Mouse (Mus musculus) hindbrain, embryonic 11.5 days (tissue): ENCODE measurements around the gene Slc35b1. TPM values are rescaled to one million over a fixed set of nuclear protein-coding genes. Genes with fewer than 3 reads are reported as not detected.

Experiments
- ATAC-seq: fragments of 200-750 bp; cut with Nextera tagmentation; 2 replicates; pipeline ENCODE4 v1.8.0; 2017; ENCODE audit warnings: mild to moderate bottlenecking, moderate TSS enrichment, moderate library complexity; ENCODE audit not compliant: low FRiP score
- DNase-seq: peaks from one replicate; pipeline ENCODE4 v3.0.0-alpha.2; 2015; ENCODE audit warnings: low spot score
- H3K27ac ChIP-seq: fragments of 300-500 bp; sonication (generic); 2 replicates; pipeline ENCODE4 v1.5.1; 2014; ENCODE audit warnings: mild to moderate bottlenecking, low read depth, low read length
- H3K27me3 ChIP-seq: fragments of 300-500 bp; sonication (generic); 2 replicates; pipeline ENCODE4 v1.6.1; 2014; ENCODE audit warnings: mild to moderate bottlenecking, low read length, moderate library complexity, mixed read lengths; ENCODE audit not compliant: control insufficient read depth, insufficient read depth
- H3K36me3 ChIP-seq: fragments of 300-500 bp; sonication (generic); 2 replicates; pipeline ENCODE4 v1.6.1; 2014; ENCODE audit warnings: mild to moderate bottlenecking, low read length, moderate library complexity, mixed read lengths; ENCODE audit not compliant: control insufficient read depth, insufficient read depth
- H3K4me1 ChIP-seq: fragments of 300-500 bp; sonication (generic); replicated peaks from 2 replicates; pipeline ENCODE4 v1.6.1; 2014; ENCODE audit warnings: low read length, mixed read lengths; ENCODE audit not compliant: control insufficient read depth, insufficient read depth
- H3K4me2 ChIP-seq: fragments of 300-500 bp; sonication (generic); replicated peaks from 2 replicates; pipeline ENCODE4 v1.6.1; 2014; ENCODE audit warnings: mild to moderate bottlenecking, low read depth, low read length
- H3K4me3 ChIP-seq: fragments of 300-500 bp; sonication (generic); 2 replicates; pipeline ENCODE4 v1.5.1; 2014; ENCODE audit warnings: low read depth, low read length
- H3K9ac ChIP-seq: fragments of 300-500 bp; sonication (generic); 2 replicates; pipeline ENCODE4 v1.6.1; 2014; ENCODE audit warnings: low read depth, low read length
- H3K9me3 ChIP-seq: fragments of 300-500 bp; sonication (generic); 2 replicates; pipeline ENCODE4 v1.6.1; 2016; ENCODE audit warnings: low read length; ENCODE audit not compliant: control insufficient read depth
- WGBS: fragments of 180-500 bp; shearing (Covaris S2); extraction: QIAGEN DNeasy Blood & Tissue Kit; methylation state at CpG from one replicate; pipeline ENCODE4 v1.1.7; 2014; 5-methylcytosine and 5-hydroxymethylcytosine counted together
- polyA plus RNA-seq: library from polyadenylated mRNA; unstranded; fragments of >200 nt; fragmentation: Nextera tagmentation; extraction: Ambion mirVana; gene quantifications from 2 replicates; pipeline ENCODE4 v1.2.1, GENCODE M21; 2014

Slc35b1 gene
- polyA plus RNA-seq, 1 experiment from 2014 or later, result 143 TPM

DNA sequence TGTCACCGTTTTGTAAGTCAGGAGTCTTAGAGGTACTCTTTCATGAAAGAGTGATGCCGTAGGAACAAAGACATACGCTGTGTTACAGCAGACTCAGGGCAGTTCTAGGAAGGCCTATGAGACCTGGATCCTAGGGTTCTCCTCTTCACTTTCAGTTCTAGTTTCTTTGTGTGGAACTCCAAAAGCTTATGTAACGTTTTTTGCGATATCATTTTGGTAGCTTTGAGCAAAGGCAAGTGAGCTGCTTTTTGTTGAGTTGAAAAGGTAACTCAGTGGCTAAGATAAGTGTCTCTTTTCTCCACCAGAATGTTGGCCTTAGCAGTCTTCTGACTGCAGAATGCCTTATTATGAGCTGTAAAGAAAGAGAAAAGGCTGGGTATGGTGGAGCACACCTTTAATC lies 32.8 kb downstream of the Slc35b1 start:
- H3K4me2 ChIP-seq, result no peak overlapping the region
- no peak overlapping the region for H3K4me3 ChIP-seq
- no peaks in the 10 kb centered on the region for H3K27me3 ChIP-seq
- ATAC-seq (no peak), DNase-seq (no peak)
- whole genome bisulfite sequencing, result 92% methylated on average over 5 of the region's 5 CpGs
- peaks cover 2% of the 10 kb centered on the region; the same call in 1 of the 2 replicates for H3K4me1 ChIP-seq
- H3K36me3 ChIP-seq, result no peaks in the 10 kb centered on the region
- H3K27ac ChIP-seq, result no peak overlapping the region
- no peaks in the 10 kb centered on the region for H3K9me3 ChIP-seq
- H3K9ac ChIP-seq, result no peak overlapping the region

DNA sequence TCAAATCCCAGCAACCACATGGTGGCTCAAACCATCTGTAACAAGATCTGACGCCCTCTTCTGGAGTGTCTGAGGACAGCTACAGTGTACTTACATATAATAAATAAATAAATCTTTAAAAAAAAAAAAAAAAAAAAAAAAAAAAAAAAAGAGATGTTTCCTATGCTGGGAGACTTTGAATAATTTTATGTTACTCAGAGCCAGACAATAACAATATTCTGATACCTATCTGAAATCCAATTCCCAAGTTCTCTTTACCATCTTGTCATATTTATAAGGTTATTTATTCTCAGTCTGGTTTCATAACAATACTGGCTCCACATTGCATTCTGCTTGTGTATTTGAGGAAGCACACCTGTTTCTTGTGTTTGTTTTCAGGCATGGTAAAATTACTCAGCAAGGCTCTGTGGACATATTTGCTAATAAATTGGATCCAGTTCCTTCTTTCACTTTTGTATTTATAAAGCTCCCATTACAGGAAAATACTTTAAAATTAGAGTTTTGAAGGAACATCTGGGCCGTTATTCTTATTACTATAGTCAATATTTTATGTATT lies 36.5 kb downstream of the Slc35b1 start:
- no peak for DNase-seq
- no peak overlapping the region for H3K4me2 ChIP-seq
- H3K27ac ChIP-seq, result no peak overlapping the region
- H3K27me3 ChIP-seq, result no peaks in the 10 kb centered on the region
- no peaks in the 10 kb centered on the region for H3K9me3 ChIP-seq
- WGBS, result 76% methylated on average over 2 of the region's 2 CpGs
- no peak overlapping the region for H3K9ac ChIP-seq
- no peak for ATAC-seq
- peaks cover 2% of the 10 kb centered on the region; the same call in 1 of the 2 replicates for H3K4me1 ChIP-seq
- no peaks in the 10 kb centered on the region for H3K36me3 ChIP-seq
- no peak overlapping the region for H3K4me3 ChIP-seq

DNA sequence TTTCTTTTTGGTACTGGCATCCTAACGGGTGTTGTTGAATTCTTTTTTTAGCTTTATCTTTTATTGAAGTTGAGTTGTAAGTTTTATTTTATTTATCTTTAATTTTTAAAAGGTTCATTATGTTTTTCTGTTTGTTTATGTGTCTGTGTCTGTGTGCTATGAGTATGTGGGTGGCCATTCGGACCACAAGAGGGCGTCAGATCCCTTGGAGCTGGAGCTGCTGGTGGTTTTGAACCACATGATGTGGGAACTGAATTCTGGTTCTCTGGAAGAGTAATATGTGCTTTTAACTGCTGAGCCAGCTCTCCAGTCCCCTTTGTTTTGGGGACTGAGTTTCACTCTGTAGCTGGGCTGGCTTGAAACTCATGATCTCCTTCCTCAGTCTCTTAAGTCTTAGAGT lies 39.0 kb downstream of the Slc35b1 start:
- Histone ChIP-seq H3K36me3 (no peaks in the 10 kb centered on the region), H3K27me3 (no peaks in the 10 kb centered on the region), H3K4me3 (no peak overlapping the region), H3K4me2 (no peak overlapping the region), H3K4me1 (no peaks in the 10 kb centered on the region), H3K9me3 (no peaks in the 10 kb centered on the region), H3K27ac (no peak overlapping the region), H3K9ac (no peak overlapping the region)
- 79% methylated on average over 3 of the region's 3 CpGs for WGBS
- no peak for DNase-seq
- ATAC-seq, result no peak

GRCm38 (mm10) chr11:95431344-95431743 lies 46.9 kb downstream of the Slc35b1 start:
- Histone ChIP-seq H3K4me1 (no peaks in the 10 kb centered on the region), H3K9me3 (no peaks in the 10 kb centered on the region), H3K4me2 (no peak overlapping the region), H3K27ac (no peak overlapping the region), H3K4me3 (no peak overlapping the region), H3K9ac (no peak overlapping the region), H3K27me3 (no peaks in the 10 kb centered on the region), H3K36me3 (no peaks in the 10 kb centered on the region)
- DNase-seq, result no peak
- no peak for ATAC-seq
- 96% methylated on average over 2 of the region's 2 CpGs for WGBS

- no peak overlapping the region for H3K27ac ChIP-seq
- H3K4me3 ChIP-seq, result no peak overlapping the region
- no peak overlapping the region for H3K4me2 ChIP-seq
- H3K36me3 ChIP-seq, result no peaks in the 10 kb centered on the region
- H3K9me3 ChIP-seq, result no peaks in the 10 kb centered on the region
- no peak overlapping the region for H3K9ac ChIP-seq
- no peaks in the 10 kb centered on the region for H3K4me1 ChIP-seq
- DNase-seq (peak; percentile 44), ATAC-seq (no peak)
- H3K27me3 ChIP-seq, result no peaks in the 10 kb centered on the region
- 88% methylated on average over 2 of the region's 2 CpGs for WGBS
Measured at GRCm38 (mm10) chr11:95432194-95432593, 47.7 kb downstream of the Slc35b1 start.

Other genes starting within 250 kb of the Slc35b1 start
- gene Dlx4, start 238.4 kb upstream of the Slc35b1 start, polyA plus RNA-seq, result 0.13 TPM in 1 of 2 replicates, not detected in the other
- 0.22 TPM in 1 of 2 replicates, not detected in the other for gene Tac4, start 123.2 kb upstream of the Slc35b1 start, polyA plus RNA-seq
- gene Kat7, start 74.4 kb upstream of the Slc35b1 start, polyA plus RNA-seq, result 63.8 and 79.7 TPM in 2 replicates
- gene Fam117a, start 47.7 kb upstream of the Slc35b1 start, polyA plus RNA-seq, result 8.3 and 11.1 TPM in 2 replicates
- gene Spop, start 29.4 kb downstream of the Slc35b1 start, polyA plus RNA-seq, result 133 and 146 TPM in 2 replicates
- gene Nxph3, start 129.9 kb downstream of the Slc35b1 start, polyA plus RNA-seq, result 0.22 and 0.69 TPM in 2 replicates
- 27.7 and 29.6 TPM in 2 replicates for gene Ngfr, start 203.0 kb downstream of the Slc35b1 start, polyA plus RNA-seq